ENCODE assay signal across 21 mouse cellular contexts in the genomic region with DNA sequence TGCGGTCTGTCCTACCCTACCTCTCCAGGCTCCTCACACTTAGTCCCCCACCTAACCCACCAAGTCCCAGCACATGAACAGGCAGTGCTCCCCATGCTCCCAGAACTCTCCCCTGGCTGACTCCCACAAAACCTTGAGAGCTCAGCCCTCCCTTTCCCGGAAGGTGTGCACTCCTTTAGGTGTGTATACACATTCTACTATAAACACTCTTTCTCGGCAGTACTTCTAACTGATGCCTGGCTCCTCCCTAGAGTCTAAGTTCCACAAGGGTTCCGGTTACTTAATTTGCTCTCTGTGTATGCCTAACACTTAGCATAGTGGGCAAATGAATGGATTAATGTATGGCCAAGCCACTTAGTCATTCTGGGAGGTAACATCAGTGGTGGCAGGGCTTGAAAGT. TPM values are rescaled to one million over a fixed set of nuclear protein-coding genes. Genes with fewer than 3 reads are reported as not detected.
DNase-seq lines count a peak whose midpoint lies in the region; ATAC-seq and TF ChIP-seq lines count a peak whose summit lies in the region.
"Had no signal": no experiment of that assay in that cellular context is flagged by ENCODE, and none has a peak within 500 bp of the region (broad histone marks: within the 10 kb centered on the region; RNA-seq: fewer than 3 reads in every experiment).

No protein-coding gene starts in this region.

- TF ChIP-seq POLR2A in cortical plate, adult 2 months (IDR thresholded peaks at IDR 0.05; ENCODE audit: extremely low read depth, insufficient read depth, low read length) = no peak

- no peak overlapping the region for H3K4me2 ChIP-seq in stomach, postnatal 0 days (replicated peaks; ENCODE audit: low read depth)
- H3K4me2 ChIP-seq: embryonic facial prominence, embryonic 12.5 days; forebrain, embryonic 12.5 days; heart, embryonic 12.5 days; hindbrain, embryonic 15.5 days had no signal

- H3K4me3 ChIP-seq in layer of hippocampus, adult 2 months = no peak overlapping the region
- no peak overlapping the region for H3K4me3 ChIP-seq in cortical plate, adult 2 months (ENCODE audit: insufficient read depth, low read length)
- H3K4me3 ChIP-seq in stomach, postnatal 0 days (ENCODE audit: low read depth, low read length) = no peak overlapping the region
- no peak overlapping the region for H3K4me3 ChIP-seq in hindbrain, embryonic 10.5 days
- H3K4me3 ChIP-seq: embryonic facial prominence, embryonic 12.5 days; forebrain, embryonic 12.5 days; gastrocnemius, adult 2 months; heart, embryonic 12.5 days; hindbrain, embryonic 15.5 days had no signal

- TF ChIP-seq EP300 in stomach, postnatal 0 days (optimal IDR thresholded peaks at IDR 0.05) = no peak

- 53% methylated on average over 4 of the region's 4 CpGs for WGBS in stomach, postnatal 0 days
- WGBS in hindbrain, embryonic 10.5 days = 94% methylated on average over 4 of the region's 4 CpGs

- H3K9ac ChIP-seq in stomach, postnatal 0 days (ENCODE audit: low read length) = no peak overlapping the region
- H3K9ac ChIP-seq: embryonic facial prominence, embryonic 12.5 days; forebrain, embryonic 12.5 days; forebrain, postnatal 0 days; heart, embryonic 12.5 days; hindbrain, embryonic 15.5 days had no signal

- no peaks in the 10 kb centered on the region for H3K4me1 ChIP-seq in cortical plate, adult 2 months (ENCODE audit: control insufficient read depth, insufficient read depth, low read length)
- no peaks in the 10 kb centered on the region for H3K4me1 ChIP-seq in stomach, postnatal 0 days (replicated peaks; ENCODE audit: control insufficient read depth, insufficient read depth)
- H3K4me1 ChIP-seq in hindbrain, embryonic 10.5 days (replicated peaks) = no peaks in the 10 kb centered on the region
- H3K4me1 ChIP-seq: embryonic facial prominence, embryonic 12.5 days; forebrain, embryonic 12.5 days; heart, embryonic 12.5 days; hindbrain, embryonic 15.5 days had no signal

- peak overlapping the region; percentile 84 for H3K27ac ChIP-seq in layer of hippocampus, adult 2 months
- peak overlapping the region; percentile 60 for H3K27ac ChIP-seq in cortical plate, adult 2 months (ENCODE audit: insufficient read depth, low read length)
- peak overlapping the region; percentile 69 for H3K27ac ChIP-seq in stomach, postnatal 0 days (replicated peaks)
- H3K27ac ChIP-seq in hindbrain, embryonic 10.5 days = no peak overlapping the region
- H3K27ac ChIP-seq: embryonic facial prominence, embryonic 12.5 days; forebrain, embryonic 12.5 days; hindbrain, embryonic 15.5 days had no signal

- H3K27me3 ChIP-seq in stomach, postnatal 0 days (ENCODE audit: control insufficient read depth, insufficient read depth, low read length) = no peaks in the 10 kb centered on the region
- H3K27me3 ChIP-seq in hindbrain, embryonic 10.5 days (ENCODE audit: insufficient read depth, poor library complexity, severe bottlenecking) = no peaks in the 10 kb centered on the region
- H3K27me3 ChIP-seq: CH12.LX; embryonic facial prominence, embryonic 12.5 days; forebrain, embryonic 12.5 days; heart, embryonic 12.5 days; hindbrain, embryonic 15.5 days; Patski had no signal

- ATAC-seq in stomach, postnatal 0 days (ENCODE audit: low FRiP score, low TSS enrichment) = peak; percentile 96
- ATAC-seq: activated CD4-positive, CD25-positive, alpha-beta regulatory T cell, adult 4 months; forebrain, postnatal 0 days; Patski had no signal

- no peak for TF ChIP-seq CTCF in layer of hippocampus, adult 2 months (conservative IDR thresholded peaks at IDR 0.05)
- TF ChIP-seq CTCF in cortical plate, adult 2 months (IDR thresholded peaks at IDR 0.05; ENCODE audit: extremely low read depth, insufficient read depth, low read length) = no peak
- TF ChIP-seq CTCF in stomach, postnatal 0 days (IDR thresholded peaks at IDR 0.05; ENCODE audit: low read depth) = no peak

- no peak for DNase-seq in layer of hippocampus, adult 2 months (ENCODE audit: low spot score in 2 of 2)
- DNase-seq in layer of hippocampus, adult 18-20 months (ENCODE audit: low spot score in 2 of 2) = no peak
- peak; percentile 16 for DNase-seq in lung, postnatal 10 days
- peak; percentile 70 for DNase-seq in stomach, postnatal 0 days (ENCODE audit: low spot score)
- DNase-seq in gastrocnemius, adult 18-20 months (ENCODE audit: low spot score) = no peak
- DNase-seq in hindbrain, embryonic 10.5 days (ENCODE audit: low spot score) = no peak
- DNase-seq: adrenal gland, postnatal 25 days; cerebellum, adult 2 months; cerebellum, postnatal 10 days; embryo, embryonic 11 days; forebrain, postnatal 0 days; gastrocnemius, adult 2 months; gastrocnemius, postnatal 25 days had no signal

- peaks cover 5% of the 10 kb centered on the region; the same call in 1 of the 2 replicates for H3K36me3 ChIP-seq in stomach, postnatal 0 days (ENCODE audit: control insufficient read depth, insufficient read depth, low read length)
- H3K36me3 ChIP-seq in hindbrain, embryonic 10.5 days = peaks cover 85% of the 10 kb centered on the region

- H3K9me3 ChIP-seq in stomach, postnatal 0 days (ENCODE audit: control insufficient read depth, low read length) = no peaks in the 10 kb centered on the region
- no peaks in the 10 kb centered on the region for H3K9me3 ChIP-seq in hindbrain, embryonic 10.5 days
- H3K9me3 ChIP-seq: embryonic facial prominence, embryonic 12.5 days; forebrain, embryonic 12.5 days; hindbrain, embryonic 15.5 days had no signal

RNA-seq across cellular contexts. Expression of a gene that starts 25.9 kb away (rescaled TPM):
- 10 to 100 TPM; 26.3 to 26.6 TPM for total RNA-seq in layer of hippocampus, adult 2 months (2021)
- 10 to 100 TPM; 27.9 to 29.8 TPM for total RNA-seq in layer of hippocampus, adult 18-20 months (2021)
- 36.9 and 39.9 TPM in 2 replicates for polyA plus RNA-seq in cortical plate, adult 2 months (2012; rRNA removed)
- 36.1 and 40.0 TPM in 2 replicates for polyA plus RNA-seq in stomach, postnatal 0 days (2015; fragmentation: Nextera tagmentation; extraction: Ambion mirVana)
- 10 to 100 TPM; 22.4 to 25.1 TPM for total RNA-seq in gastrocnemius, adult 18-20 months (2021)
- 52.4 and 57.1 TPM in 2 replicates for polyA plus RNA-seq in hindbrain, embryonic 10.5 days (2016; fragmentation: Nextera tagmentation; extraction: Ambion mirVana)

RNA-seq across cellular contexts. Expression of a gene that starts 49.5 kb away (rescaled TPM):
- total RNA-seq in layer of hippocampus, adult 2 months (2021) = 100 to 1,000 TPM; 109 to 111 TPM
- 100 to 1,000 TPM; 109 TPM for total RNA-seq in layer of hippocampus, adult 18-20 months (2021)
- polyA plus RNA-seq in cortical plate, adult 2 months (2012; rRNA removed) = 151 and 170 TPM in 2 replicates
- 29.4 and 37.1 TPM in 2 replicates for polyA plus RNA-seq in stomach, postnatal 0 days (2015; fragmentation: Nextera tagmentation; extraction: Ambion mirVana)
- total RNA-seq in gastrocnemius, adult 18-20 months (2021) = 100 to 1,000 TPM; 307 to 321 TPM
- 56.9 and 104 TPM in 2 replicates for polyA plus RNA-seq in hindbrain, embryonic 10.5 days (2016; fragmentation: Nextera tagmentation; extraction: Ambion mirVana)

RNA-seq across cellular contexts. Expression of a gene that starts 55.3 kb away (rescaled TPM):
- 100 to 1,000 TPM; 215 to 248 TPM for total RNA-seq in layer of hippocampus, adult 2 months (2021)
- total RNA-seq in layer of hippocampus, adult 18-20 months (2021) = 100 to 1,000 TPM; 245 to 249 TPM
- polyA plus RNA-seq in cortical plate, adult 2 months (2012; rRNA removed) = 419 and 446 TPM in 2 replicates
- polyA plus RNA-seq in stomach, postnatal 0 days (2015; fragmentation: Nextera tagmentation; extraction: Ambion mirVana) = 249 and 274 TPM in 2 replicates
- 100 to 1,000 TPM; 233 to 274 TPM for total RNA-seq in gastrocnemius, adult 18-20 months (2021)
- 123 and 212 TPM in 2 replicates for polyA plus RNA-seq in hindbrain, embryonic 10.5 days (2016; fragmentation: Nextera tagmentation; extraction: Ambion mirVana)

Comparison
In these comparisons a context has a peak if more than half of its experiments do, and no peak if none do; other contexts are left out.
1. DNase-seq: peak in lung, postnatal 10 days (single experiment) and stomach, postnatal 0 days (single experiment); none in layer of hippocampus, adult 2 months (0 of 2), layer of hippocampus, adult 18-20 months (0 of 2), gastrocnemius, adult 18-20 months (single experiment) and hindbrain, embryonic 10.5 days (single experiment).